Mouse (Mus musculus): ENCODE results near the gene Entpd3.

DNA sequence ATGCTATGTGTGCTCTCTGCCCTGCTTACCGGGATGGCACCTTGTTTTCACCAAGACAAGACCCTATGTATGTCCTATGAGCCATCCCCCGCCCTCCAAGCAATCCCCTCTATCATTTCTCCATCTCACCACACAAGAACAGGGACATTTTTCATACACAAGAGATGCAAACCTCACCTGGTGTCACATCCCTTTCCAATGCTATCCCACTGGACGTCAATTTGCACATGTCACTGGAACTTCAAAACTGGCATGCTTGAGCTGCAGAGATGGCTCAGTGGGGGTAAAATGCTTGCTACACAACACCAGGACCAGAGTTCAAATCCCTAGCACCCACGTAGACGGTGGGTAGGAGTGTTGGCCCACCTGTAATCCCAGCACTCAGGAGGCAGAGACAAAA is 41.6 kb upstream of the Entpd3 start:
- TF ChIP-seq POLR2A (IDR thresholded peaks at IDR 0.05; ENCODE audit: control insufficient read depth, low read depth, low read length) (no peak), CTCF (IDR thresholded peaks at IDR 0.05; ENCODE audit: control insufficient read depth, insufficient read depth, insufficient replicate concordance, low read depth, low read length) (no peak)
